Mouse (Mus musculus): ENCODE results near the gene Spaca4. TPM values are rescaled to one million over a fixed set of nuclear protein-coding genes. Genes with fewer than 3 reads are reported as not detected.

The Spaca4 gene
- polyA plus RNA-seq, 1 experiment: not detected

- Histone ChIP-seq H3K4me3 (replicated peaks; ENCODE audit: insufficient read depth, low read depth, low read length) (peak overlapping the region; percentile 9), H3K4me1 (ENCODE audit: control insufficient read depth, insufficient read depth, low read length) (peaks cover 19% of the 10 kb centered on the region), H3K27me3 (ENCODE audit: control insufficient read depth, insufficient read depth, low read length) (no peaks in the 10 kb centered on the region), H3K27ac (ENCODE audit: insufficient read depth, low read length) (no peak overlapping the region)
- no peak for DNase-seq
- TF ChIP-seq POLR2A (IDR thresholded peaks at IDR 0.05; ENCODE audit: borderline replicate concordance, insufficient read depth, low read length) (no peak), CTCF (IDR thresholded peaks at IDR 0.05; ENCODE audit: borderline replicate concordance, insufficient read depth, low read depth, low read length) (no peak)
- WGBS: 79% methylated on average over 19 of the region's 19 CpGs
Observed at GRCm38 (mm10) chr7:45715741-45716459, 9.7 kb downstream of the Spaca4 start.

- TF ChIP-seq POLR2A (IDR thresholded peaks at IDR 0.05; ENCODE audit: borderline replicate concordance, insufficient read depth, low read length) (peak; percentile 73), CTCF (IDR thresholded peaks at IDR 0.05; ENCODE audit: borderline replicate concordance, insufficient read depth, low read depth, low read length) (no peak)
- Histone ChIP-seq H3K27me3 (ENCODE audit: control insufficient read depth, insufficient read depth, low read length) (no peaks in the 10 kb centered on the region), H3K4me3 (replicated peaks; ENCODE audit: insufficient read depth, low read depth, low read length) (peak within 1 kb of the TSS; percentile 93), H3K4me1 (ENCODE audit: control insufficient read depth, insufficient read depth, low read length) (peaks cover 21% of the 10 kb centered on the region), H3K27ac (ENCODE audit: insufficient read depth, low read length) (peak within 1 kb of the TSS; percentile 37)
- 8% methylated on average over 34 of the region's 34 CpGs for WGBS
- DNase-seq: peak; percentile 96 to 99
Observed at GRCm38 (mm10) chr7:45715090-45715708, 10.4 kb downstream of the Spaca4 start, which contains the start of gene Rpl18. Gene Rpl18 (plus strand): TSS chr7:45715457.

GRCm38 (mm10) chr7:45714630-45715089 lies 11.0 kb downstream of the Spaca4 start:
- Histone ChIP-seq H3K4me3 (replicated peaks; ENCODE audit: insufficient read depth, low read depth, low read length) (peak overlapping the region; percentile 93), H3K4me1 (ENCODE audit: control insufficient read depth, insufficient read depth, low read length) (peaks cover 21% of the 10 kb centered on the region), H3K27me3 (ENCODE audit: control insufficient read depth, insufficient read depth, low read length) (no peaks in the 10 kb centered on the region), H3K27ac (ENCODE audit: insufficient read depth, low read length) (peak overlapping the region; percentile 37)
- WGBS: 6% methylated on average over 14 of the region's 14 CpGs
- TF ChIP-seq POLR2A (IDR thresholded peaks at IDR 0.05; ENCODE audit: borderline replicate concordance, insufficient read depth, low read length) (no peak), CTCF (IDR thresholded peaks at IDR 0.05; ENCODE audit: borderline replicate concordance, insufficient read depth, low read depth, low read length) (no peak)
- peak in 1 of 2 experiments; percentile 28 for DNase-seq

- no peak for DNase-seq
- 76% methylated on average over 6 of the region's 6 CpGs for WGBS
- Histone ChIP-seq H3K27me3 (ENCODE audit: control insufficient read depth, insufficient read depth, low read length) (no peaks in the 10 kb centered on the region), H3K27ac (ENCODE audit: insufficient read depth, low read length) (no peak overlapping the region), H3K4me1 (ENCODE audit: control insufficient read depth, insufficient read depth, low read length) (peaks cover 23% of the 10 kb centered on the region), H3K4me3 (replicated peaks; ENCODE audit: insufficient read depth, low read depth, low read length) (no peak overlapping the region)
- TF ChIP-seq CTCF (IDR thresholded peaks at IDR 0.05; ENCODE audit: borderline replicate concordance, insufficient read depth, low read depth, low read length) (no peak), POLR2A (IDR thresholded peaks at IDR 0.05; ENCODE audit: borderline replicate concordance, insufficient read depth, low read length) (no peak)
Observed at GRCm38 (mm10) chr7:45713881-45714520, 11.6 kb downstream of the Spaca4 start.

- peak; percentile 30 to 34 for DNase-seq
- Histone ChIP-seq H3K4me3 (replicated peaks; ENCODE audit: insufficient read depth, low read depth, low read length) (no peak overlapping the region), H3K27me3 (ENCODE audit: control insufficient read depth, insufficient read depth, low read length) (no peaks in the 10 kb centered on the region), H3K4me1 (ENCODE audit: control insufficient read depth, insufficient read depth, low read length) (peaks cover 29% of the 10 kb centered on the region), H3K27ac (ENCODE audit: insufficient read depth, low read length) (no peak overlapping the region)
- TF ChIP-seq POLR2A (IDR thresholded peaks at IDR 0.05; ENCODE audit: borderline replicate concordance, insufficient read depth, low read length) (no peak), CTCF (IDR thresholded peaks at IDR 0.05; ENCODE audit: borderline replicate concordance, insufficient read depth, low read depth, low read length) (no peak)
- WGBS: 87% methylated on average over 16 of the region's 16 CpGs
Observed at GRCm38 (mm10) chr7:45713396-45713795, 12.2 kb downstream of the Spaca4 start.

- Histone ChIP-seq H3K27me3 (ENCODE audit: control insufficient read depth, insufficient read depth, low read length) (no peaks in the 10 kb centered on the region), H3K4me3 (replicated peaks; ENCODE audit: insufficient read depth, low read depth, low read length) (no peak overlapping the region), H3K4me1 (ENCODE audit: control insufficient read depth, insufficient read depth, low read length) (peaks cover 35% of the 10 kb centered on the region), H3K27ac (ENCODE audit: insufficient read depth, low read length) (no peak overlapping the region)
- TF ChIP-seq POLR2A (IDR thresholded peaks at IDR 0.05; ENCODE audit: borderline replicate concordance, insufficient read depth, low read length): peak; percentile 11; the same call in 1 of the 2 replicates
- 0 out of 2 replicates have a peak, but pooled peaks have one; percentile 8 for TF ChIP-seq CTCF (IDR thresholded peaks at IDR 0.05; ENCODE audit: borderline replicate concordance, insufficient read depth, low read depth, low read length)
- DNase-seq: peak; percentile 39
- 79% methylated on average over 21 of the region's 21 CpGs for WGBS
Observed at GRCm38 (mm10) chr7:45712022-45712757, 13.4 kb downstream of the Spaca4 start.
